Mouse (Mus musculus) stomach, embryonic 16.5 days (tissue): ENCODE data around the gene Slit3. TPM values are rescaled to one million over a fixed set of nuclear protein-coding genes. Genes with fewer than 3 reads are reported as not detected.

Experiments
- ATAC-seq: fragments of 200-750 bp; cut with Nextera tagmentation; 2 replicates; pipeline ENCODE4 v1.8.0; 2017; ENCODE audit warnings: moderate number of reproducible peaks, moderate TSS enrichment; ENCODE audit not compliant: insufficient read depth, low FRiP score
- H3K27ac ChIP-seq: fragments of 300-500 bp; sonication (generic); 2 replicates; pipeline ENCODE4 v1.5.1; 2014; ENCODE audit warnings: low read length
- H3K27me3 ChIP-seq: fragments of 300-500 bp; sonication (generic); 2 replicates; pipeline ENCODE4 v1.6.1; 2014; ENCODE audit warnings: low read length, control low read depth, mixed read lengths; ENCODE audit not compliant: control insufficient read depth, insufficient read depth
- H3K36me3 ChIP-seq: fragments of 300-500 bp; sonication (generic); 2 replicates; pipeline ENCODE4 v1.6.1; 2014; ENCODE audit warnings: low read length; ENCODE audit not compliant: control insufficient read depth, insufficient read depth
- H3K4me1 ChIP-seq: fragments of 300-500 bp; sonication (generic); 2 replicates; pipeline ENCODE4 v1.6.1; 2014; ENCODE audit warnings: low read length, control low read depth, mixed read lengths; ENCODE audit not compliant: control insufficient read depth, insufficient read depth
- H3K4me2 ChIP-seq: fragments of 300-500 bp; sonication (generic); 2 replicates; pipeline ENCODE4 v1.6.1; 2014; ENCODE audit warnings: low read depth, low read length, mixed read lengths
- H3K4me3 ChIP-seq: fragments of 300-500 bp; sonication (generic); replicated peaks from 2 replicates; pipeline ENCODE4 v1.5.1; 2014; ENCODE audit warnings: mild to moderate bottlenecking, low read length
- H3K9ac ChIP-seq: fragments of 300-500 bp; sonication (generic); 2 replicates; pipeline ENCODE4 v1.6.1; 2014; ENCODE audit warnings: low read length
- H3K9me3 ChIP-seq: fragments of 300-500 bp; sonication (generic); replicated peaks from 2 replicates; pipeline ENCODE4 v1.6.1; 2016; ENCODE audit warnings: low read length, control low read depth; ENCODE audit not compliant: control insufficient read depth
- WGBS: fragments of 180-500 bp; shearing (Covaris S2); extraction: QIAGEN DNeasy Blood & Tissue Kit; methylation state at CpG from one replicate; pipeline ENCODE4 v1.1.7; 2014; 5-methylcytosine and 5-hydroxymethylcytosine counted together
- polyA plus RNA-seq: library from polyadenylated mRNA; unstranded; fragments of >200 nt; fragmentation: Nextera tagmentation; extraction: Ambion mirVana; gene quantifications from 2 replicates; pipeline ENCODE4 v1.2.1, GENCODE M21; 2015

The Slit3 gene
- polyA plus RNA-seq, 1 experiment from 2014 or later, result 9.4 TPM

DNA sequence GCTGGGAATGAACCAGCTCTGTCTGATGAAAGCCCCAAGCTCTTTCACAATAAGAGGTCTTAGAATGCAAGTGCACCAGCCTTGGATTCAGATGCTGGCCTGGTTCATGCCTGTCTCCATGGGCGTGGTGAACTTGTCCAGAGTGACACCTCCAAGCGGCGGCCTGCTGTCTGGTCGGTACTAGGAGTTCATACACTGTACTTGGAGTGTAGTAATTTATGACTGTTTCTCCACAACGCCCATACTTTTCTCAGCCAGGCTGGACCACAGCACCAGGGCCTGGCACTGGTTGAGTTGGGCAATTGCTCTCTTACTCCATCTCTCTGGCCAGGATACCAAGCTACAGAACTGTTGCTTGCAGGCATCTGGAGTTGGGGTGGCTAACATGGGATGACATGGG is 602.9 kb downstream of the Slit3 start:
- Histone ChIP-seq H3K4me2 (no peak overlapping the region), H3K36me3 (no peaks in the 10 kb centered on the region), H3K4me1 (no peaks in the 10 kb centered on the region), H3K9ac (no peak overlapping the region), H3K27me3 (no peaks in the 10 kb centered on the region), H3K27ac (no peak overlapping the region), H3K9me3 (no peaks in the 10 kb centered on the region), H3K4me3 (no peak overlapping the region)
- 81% methylated on average over 5 of the region's 5 CpGs for WGBS
- ATAC-seq, result no peak

DNA sequence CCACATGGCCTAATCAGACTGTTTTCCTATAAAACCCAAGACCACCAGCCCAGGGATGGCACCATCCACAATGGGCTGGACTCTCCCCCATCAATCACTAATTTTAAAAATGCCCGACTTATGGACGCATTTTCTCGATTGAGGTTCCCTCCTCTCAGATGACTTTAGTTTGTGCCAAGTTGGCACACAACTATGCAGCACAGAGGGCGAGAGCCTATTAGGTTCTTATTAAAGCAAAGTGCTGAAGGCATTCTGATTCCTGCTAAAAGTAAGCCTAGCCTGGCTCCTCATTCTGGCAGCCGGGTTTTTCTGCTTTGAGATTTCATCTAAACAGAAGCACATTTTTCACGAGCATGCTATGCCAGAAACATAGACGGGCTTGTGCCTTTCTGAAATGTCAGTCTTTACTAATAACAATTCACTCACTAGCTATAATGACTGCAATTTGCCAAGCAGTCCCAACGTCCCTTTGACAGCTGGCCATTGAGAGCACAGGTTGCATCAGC is 605.4 kb downstream of the Slit3 start:
- H3K27me3 ChIP-seq, result no peaks in the 10 kb centered on the region
- WGBS, result 71% methylated on average over 8 of the region's 8 CpGs
- no peaks in the 10 kb centered on the region for H3K9me3 ChIP-seq
- no peak for ATAC-seq
- H3K9ac ChIP-seq, result no peak overlapping the region
- H3K4me3 ChIP-seq, result no peak overlapping the region
- H3K4me2 ChIP-seq, result no peak overlapping the region
- no peaks in the 10 kb centered on the region for H3K36me3 ChIP-seq
- H3K4me1 ChIP-seq, result no peaks in the 10 kb centered on the region
- no peak overlapping the region for H3K27ac ChIP-seq

DNA sequence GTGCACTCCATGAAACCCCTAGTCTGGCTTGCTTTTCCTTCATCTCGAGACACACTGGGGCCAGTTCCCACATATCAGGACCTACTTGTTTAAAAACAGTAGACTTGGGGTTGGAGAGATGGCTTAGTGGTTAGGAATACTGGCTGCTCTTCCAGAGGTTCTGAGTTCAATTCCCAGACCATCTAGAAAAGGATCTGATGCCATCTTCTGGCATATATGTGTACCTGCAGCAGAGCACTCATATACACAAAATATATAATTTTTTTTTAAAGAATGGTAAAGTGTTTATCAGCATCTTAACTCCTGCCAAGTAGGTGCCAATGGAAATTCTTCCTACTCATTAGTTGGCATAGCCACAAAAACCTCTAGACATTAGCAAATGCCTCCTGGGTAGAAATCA is 607.2 kb downstream of the Slit3 start:
- 81% methylated on average over 1 of the region's 1 CpGs for whole genome bisulfite sequencing
- Histone ChIP-seq H3K27me3 (no peaks in the 10 kb centered on the region), H3K9me3 (no peaks in the 10 kb centered on the region), H3K4me2 (no peak overlapping the region), H3K27ac (no peak overlapping the region), H3K4me1 (no peaks in the 10 kb centered on the region), H3K4me3 (no peak overlapping the region), H3K9ac (no peak overlapping the region), H3K36me3 (no peaks in the 10 kb centered on the region)
- no peak for ATAC-seq

DNA sequence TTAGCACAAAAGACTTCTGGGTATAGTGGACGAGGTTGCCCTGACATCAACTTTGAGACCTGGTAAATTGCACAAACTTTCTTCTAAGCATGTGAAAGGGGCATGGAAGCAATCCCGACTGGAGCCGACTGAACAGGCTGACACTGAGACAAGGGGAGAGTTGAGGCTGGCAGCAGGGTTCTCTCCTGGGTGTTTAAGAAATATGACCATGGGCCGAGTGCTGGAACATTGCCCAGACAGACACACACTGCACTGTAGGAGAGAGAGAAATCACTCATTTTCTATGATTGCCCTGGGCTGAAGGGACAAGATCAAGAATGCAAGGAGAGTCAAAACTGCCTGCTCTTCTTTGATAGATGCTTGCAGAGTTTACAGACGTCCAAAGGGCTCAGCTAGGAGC is 608.2 kb downstream of the Slit3 start:
- Histone ChIP-seq H3K36me3 (no peaks in the 10 kb centered on the region), H3K4me1 (no peaks in the 10 kb centered on the region), H3K27ac (no peak overlapping the region), H3K9ac (no peak overlapping the region), H3K27me3 (no peaks in the 10 kb centered on the region), H3K9me3 (no peaks in the 10 kb centered on the region), H3K4me3 (no peak overlapping the region), H3K4me2 (no peak overlapping the region)
- ATAC-seq, result no peak
- WGBS, result 38% methylated on average over 5 of the region's 5 CpGs

DNA sequence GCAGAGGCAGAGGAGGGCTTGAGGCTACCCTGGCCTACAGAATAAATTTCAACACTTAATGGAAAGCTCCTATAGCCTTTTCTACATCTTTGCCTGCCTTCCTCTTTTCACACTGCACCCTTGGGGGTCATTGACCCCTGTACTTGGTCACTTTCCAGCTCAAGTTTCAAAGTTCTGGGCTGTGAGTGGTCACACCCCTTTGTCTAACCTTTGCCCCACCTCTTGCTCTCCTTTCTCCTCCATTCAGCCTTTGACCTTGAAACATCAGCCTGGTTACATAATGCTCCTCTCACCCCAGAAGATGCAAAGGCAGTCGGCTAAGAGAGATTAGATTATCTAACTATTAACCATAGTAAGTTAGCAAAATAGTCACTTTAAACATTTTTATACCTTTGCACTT is 611.3 kb downstream of the Slit3 start:
- ATAC-seq, result no peak
- 50% methylated on average over 1 of the region's 1 CpGs for WGBS
- Histone ChIP-seq H3K27ac (no peak overlapping the region), H3K4me3 (no peak overlapping the region), H3K9me3 (no peaks in the 10 kb centered on the region), H3K27me3 (no peaks in the 10 kb centered on the region), H3K4me2 (no peak overlapping the region), H3K9ac (no peak overlapping the region), H3K4me1 (no peaks in the 10 kb centered on the region), H3K36me3 (no peaks in the 10 kb centered on the region)

DNA sequence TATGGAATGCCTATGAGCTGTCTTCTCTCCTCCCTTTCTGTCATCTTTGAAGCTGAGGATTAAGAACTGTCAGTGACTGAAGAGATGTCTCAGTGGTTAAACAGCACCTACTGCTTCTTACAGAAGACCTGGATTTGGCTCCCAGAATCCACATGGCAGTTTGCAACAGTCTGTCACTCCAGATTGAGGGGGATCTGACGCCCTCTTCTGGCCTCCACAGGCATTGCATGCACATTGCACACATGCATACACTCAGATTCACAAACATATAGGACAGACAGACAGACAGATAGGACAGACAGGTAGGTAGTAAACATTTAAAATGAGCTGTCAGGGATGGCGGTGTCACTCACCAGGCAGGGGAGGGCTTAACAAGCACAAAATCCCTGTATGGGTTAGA is 615.8 kb downstream of the Slit3 start:
- Histone ChIP-seq H3K9me3 (no peaks in the 10 kb centered on the region), H3K4me1 (no peaks in the 10 kb centered on the region), H3K36me3 (no peaks in the 10 kb centered on the region), H3K9ac (no peak overlapping the region), H3K4me3 (no peak overlapping the region), H3K4me2 (no peak overlapping the region), H3K27ac (no peak overlapping the region), H3K27me3 (no peaks in the 10 kb centered on the region)
- 58% methylated on average over 2 of the region's 2 CpGs for WGBS
- ATAC-seq, result no peak

DNA sequence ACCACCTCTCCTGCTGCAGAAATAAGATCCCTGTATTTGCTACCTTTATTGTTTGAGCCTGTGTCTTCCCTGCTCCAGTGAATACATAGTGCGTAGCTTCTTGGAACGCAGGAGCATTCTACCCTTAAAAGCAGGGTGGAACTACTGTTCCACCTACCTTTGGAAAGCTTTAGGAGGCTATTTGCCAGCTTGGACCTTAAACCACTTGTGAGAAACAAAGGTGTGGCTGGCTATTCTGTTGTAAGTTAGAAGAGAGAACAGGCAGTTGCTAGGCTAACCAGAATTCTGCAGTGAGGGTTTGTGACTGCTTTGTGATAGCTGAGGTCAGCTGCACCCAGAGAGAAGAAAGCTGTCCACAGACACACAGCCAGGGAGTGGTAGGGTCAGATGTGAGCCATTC is 616.2 kb downstream of the Slit3 start:
- WGBS, result 82% methylated on average over 2 of the region's 2 CpGs

DNA sequence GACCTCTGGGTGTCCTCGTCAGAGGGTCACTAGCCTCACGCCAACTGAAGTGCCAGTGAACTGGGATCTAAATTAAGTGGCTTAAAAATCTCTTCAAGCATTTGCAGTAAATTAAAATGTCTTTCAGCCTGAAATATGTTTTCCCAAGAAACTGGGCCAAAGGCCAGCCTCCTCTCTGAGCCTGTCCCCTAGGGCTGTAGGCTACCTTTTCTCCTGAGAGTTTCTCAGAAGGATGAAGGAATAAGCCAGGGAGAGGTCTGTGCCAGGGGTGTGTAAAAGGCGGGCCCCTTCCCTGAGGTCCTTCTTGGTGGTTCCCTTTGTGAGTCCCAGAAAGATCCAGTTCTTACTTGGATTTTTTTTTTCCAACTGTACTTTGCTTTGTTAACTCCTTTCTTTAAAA is 617.1 kb downstream of the Slit3 start:
- no peak overlapping the region for H3K27ac ChIP-seq
- no peaks in the 10 kb centered on the region for H3K27me3 ChIP-seq
- no peak overlapping the region for H3K4me3 ChIP-seq
- no peaks in the 10 kb centered on the region for H3K9me3 ChIP-seq
- no peaks in the 10 kb centered on the region for H3K4me1 ChIP-seq
- no peak for ATAC-seq
- 67% methylated on average over 3 of the region's 3 CpGs for WGBS
- H3K4me2 ChIP-seq, result no peak overlapping the region
- H3K36me3 ChIP-seq, result no peaks in the 10 kb centered on the region
- H3K9ac ChIP-seq, result no peak overlapping the region

More for the DNA sequence above, 616.2 kb downstream of the Slit3 start:
- Histone ChIP-seq H3K9ac (no peak overlapping the region), H3K27ac (no peak overlapping the region), H3K36me3 (no peaks in the 10 kb centered on the region), H3K9me3 (no peaks in the 10 kb centered on the region), H3K4me1 (no peaks in the 10 kb centered on the region), H3K27me3 (no peaks in the 10 kb centered on the region), H3K4me3 (no peak overlapping the region), H3K4me2 (no peak overlapping the region)
- no peak for ATAC-seq

DNA sequence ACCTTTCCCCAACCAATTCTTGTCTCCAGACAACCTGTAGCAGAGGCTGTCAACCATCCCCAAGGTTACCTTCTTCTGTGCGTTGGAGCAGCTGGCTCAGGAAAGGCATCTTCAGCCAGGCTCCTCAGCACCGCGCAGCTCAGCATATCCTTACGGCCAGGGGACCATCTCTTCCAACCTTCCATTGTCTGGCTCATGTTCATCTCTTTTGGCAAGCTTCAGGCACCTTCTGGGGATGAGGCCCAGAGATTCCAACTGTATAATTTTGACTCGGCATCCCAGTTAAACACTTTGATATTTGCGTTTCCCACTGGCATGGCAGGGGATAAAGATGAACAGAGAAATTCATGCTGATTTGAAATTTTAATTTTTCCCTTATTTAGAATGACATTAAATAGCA is 622.6 kb downstream of the Slit3 start:
- H3K9ac ChIP-seq, result no peak overlapping the region
- H3K36me3 ChIP-seq, result no peaks in the 10 kb centered on the region
- H3K4me3 ChIP-seq, result no peak overlapping the region
- no peaks in the 10 kb centered on the region for H3K4me1 ChIP-seq
- H3K4me2 ChIP-seq, result no peak overlapping the region
- no peak overlapping the region for H3K27ac ChIP-seq
- 91% methylated on average over 6 of the region's 6 CpGs for WGBS
- H3K9me3 ChIP-seq, result no peaks in the 10 kb centered on the region
- no peaks in the 10 kb centered on the region for H3K27me3 ChIP-seq
- ATAC-seq, result no peak

DNA sequence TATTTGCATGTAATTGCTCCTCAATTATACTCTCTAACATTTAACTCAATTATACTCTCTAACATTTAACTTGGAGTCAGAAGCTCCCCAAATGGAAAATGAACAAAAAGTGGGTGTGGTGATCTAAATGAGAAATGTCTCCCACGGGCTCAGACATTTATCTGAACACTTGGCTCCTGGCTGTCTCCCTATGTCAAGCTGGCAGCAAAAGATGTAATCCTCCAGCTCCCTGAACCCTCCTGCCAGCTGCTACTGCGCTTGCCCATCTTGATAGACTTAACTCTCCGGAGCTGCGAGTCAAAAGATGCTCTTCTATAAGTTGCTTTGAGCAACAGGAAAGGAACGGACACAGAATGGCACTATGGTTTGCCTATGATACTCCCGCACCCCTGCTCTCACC is 623.5 kb downstream of the Slit3 start:
- Histone ChIP-seq H3K9ac (no peak overlapping the region), H3K9me3 (no peaks in the 10 kb centered on the region), H3K27me3 (no peaks in the 10 kb centered on the region), H3K4me3 (no peak overlapping the region), H3K4me1 (no peaks in the 10 kb centered on the region), H3K36me3 (no peaks in the 10 kb centered on the region), H3K4me2 (no peak overlapping the region), H3K27ac (no peak overlapping the region)
- 84% methylated on average over 6 of the region's 6 CpGs for WGBS
- ATAC-seq, result no peak
